Comparison of ENCODE assay signal across 18 mouse cellular contexts in the genomic region with DNA sequence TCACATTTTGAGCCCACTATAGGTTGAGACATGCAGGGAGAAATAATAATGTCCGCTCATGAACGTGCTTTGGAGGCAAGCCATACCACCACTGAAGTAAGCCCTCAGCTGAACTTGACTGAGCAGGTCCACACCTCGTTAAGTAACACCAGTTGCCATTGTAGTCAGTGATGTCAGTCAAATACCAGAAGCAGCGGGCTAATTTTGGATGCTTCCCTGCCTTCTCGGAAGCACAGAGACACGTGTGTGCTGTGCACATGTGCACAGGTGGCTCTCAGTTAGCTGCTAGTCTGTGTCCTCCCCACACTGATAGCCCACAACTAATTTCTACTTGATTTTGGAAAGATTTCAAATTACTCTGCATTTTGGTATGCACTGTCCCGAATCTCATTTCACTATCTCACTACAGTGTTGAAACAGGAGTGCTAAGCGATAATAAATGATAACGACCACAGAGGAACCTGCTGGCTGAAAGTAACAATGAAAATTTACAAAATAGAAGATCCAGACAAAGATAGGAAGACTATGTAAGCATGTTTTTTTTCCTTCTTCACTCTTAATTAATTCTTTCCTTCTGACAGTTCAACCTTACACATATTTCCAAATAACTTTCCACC.
A peak's percentile ranks its signal among the peaks of the same experiment; 100 is the strongest.
DNase-seq lines count a peak whose midpoint lies in the region; ATAC-seq and TF ChIP-seq lines count a peak whose summit lies in the region.
"Had no signal": no experiment of that assay in that cellular context is flagged by ENCODE, and none has a peak within 500 bp of the region (broad histone marks: within the 10 kb centered on the region; RNA-seq: fewer than 3 reads in every experiment).

No protein-coding gene starts in this region.

- no peak overlapping the region for H3K27ac ChIP-seq in heart, embryonic 14.5 days (replicated peaks in 1 of 2; ENCODE audit: control insufficient read depth in 1 of 2, insufficient read depth in 1 of 2, low read depth in 2 of 2, low read length in 2 of 2)
- H3K27ac ChIP-seq in heart, embryonic 11.5 days (ENCODE audit: low read depth, low read length): no peak overlapping the region
- no peak overlapping the region for H3K27ac ChIP-seq in limb, embryonic 14.5 days (replicated peaks; ENCODE audit: low read depth, low read length)
- H3K27ac ChIP-seq in midbrain, postnatal 0 days (ENCODE audit: low read depth, low read length): no peak overlapping the region
- H3K27ac ChIP-seq: embryonic facial prominence, embryonic 12.5 days; forebrain, embryonic 15.5 days; hindbrain, embryonic 15.5 days had no signal

- DNase-seq in heart, postnatal 4 days: peak; percentile 11
- no peak for DNase-seq in heart, adult 9 months (ENCODE audit: low spot score in 2 of 2)
- DNase-seq in limb, embryonic 14.5 days (ENCODE audit: low spot score): no peak
- DNase-seq in kidney, adult 8-10 months: no peak
- DNase-seq in midbrain, postnatal 0 days (ENCODE audit: low spot score): no peak
- DNase-seq: cerebellum, adult 11-12 months; cerebellum, adult 9-10 months; cerebellum, postnatal 25 days; gastrocnemius, postnatal 36 days; heart, adult 11 months; heart, postnatal 14 days had no signal

- H3K36me3 ChIP-seq in heart, embryonic 14.5 days (ENCODE audit: control insufficient read depth, insufficient read depth, low read length): no peaks in the 10 kb centered on the region
- no peaks in the 10 kb centered on the region for H3K36me3 ChIP-seq in heart, embryonic 11.5 days (ENCODE audit: control insufficient read depth, insufficient read depth, low read length)
- H3K36me3 ChIP-seq in limb, embryonic 14.5 days (ENCODE audit: control insufficient read depth, insufficient read depth, low read length): no peaks in the 10 kb centered on the region
- H3K36me3 ChIP-seq in myocyte (ENCODE audit: control insufficient read depth, insufficient read depth): no peaks in the 10 kb centered on the region
- H3K36me3 ChIP-seq in midbrain, postnatal 0 days (ENCODE audit: insufficient read depth, low read length): no peaks in the 10 kb centered on the region
- H3K36me3 ChIP-seq: embryonic facial prominence, embryonic 12.5 days; forebrain, embryonic 15.5 days; hindbrain, embryonic 15.5 days had no signal

- H3K9me3 ChIP-seq in heart, embryonic 14.5 days (ENCODE audit: control insufficient read depth, low read length): no peaks in the 10 kb centered on the region
- no peaks in the 10 kb centered on the region for H3K9me3 ChIP-seq in heart, embryonic 11.5 days (replicated peaks; ENCODE audit: control insufficient read depth, low read length)
- H3K9me3 ChIP-seq in limb, embryonic 14.5 days (ENCODE audit: control insufficient read depth, low read length): no peaks in the 10 kb centered on the region
- H3K9me3 ChIP-seq in midbrain, postnatal 0 days (ENCODE audit: low read length): no peaks in the 10 kb centered on the region
- H3K9me3 ChIP-seq: embryonic facial prominence, embryonic 12.5 days; forebrain, embryonic 15.5 days; hindbrain, embryonic 15.5 days had no signal

- WGBS in heart, embryonic 14.5 days: 39% methylated on average over 9 of the region's 9 CpGs
- WGBS in heart, embryonic 11.5 days (ENCODE audit: insufficient replicate concordance): 59% methylated on average over 9 of the region's 9 CpGs
- WGBS in limb, embryonic 14.5 days: 46% methylated on average over 9 of the region's 9 CpGs
- WGBS in midbrain, postnatal 0 days: 76% methylated on average over 9 of the region's 9 CpGs

- H3ac ChIP-seq in myocyte (ENCODE audit: control insufficient read depth, insufficient read length): no peak overlapping the region

- no peaks in the 10 kb centered on the region for H3K79me2 ChIP-seq in myocyte (ENCODE audit: control insufficient read depth, insufficient read depth)

- peaks cover 14 to 22% of the 10 kb centered on the region in 2 experiments for H3K4me1 ChIP-seq in heart, embryonic 14.5 days (ENCODE audit: control insufficient read depth in 2 of 2, insufficient read depth in 2 of 2, low read length in 2 of 2)
- peaks cover 7% of the 10 kb centered on the region for H3K4me1 ChIP-seq in heart, embryonic 11.5 days (ENCODE audit: control insufficient read depth, insufficient read depth, low read length)
- peaks cover 27% of the 10 kb centered on the region for H3K4me1 ChIP-seq in limb, embryonic 14.5 days (ENCODE audit: control insufficient read depth, insufficient read depth, low read length)
- no peaks in the 10 kb centered on the region for H3K4me1 ChIP-seq in midbrain, postnatal 0 days (ENCODE audit: insufficient read depth, low read length)
- H3K4me1 ChIP-seq: embryonic facial prominence, embryonic 12.5 days had no signal

- 0 out of 2 replicates have a peak, but pooled peaks have one; percentile 39 for ATAC-seq in heart, embryonic 14.5 days (ENCODE audit: insufficient number of reproducible peaks, insufficient read depth, low FRiP score, low read depth)
- no peak for ATAC-seq in heart, embryonic 11.5 days (replicated peaks; ENCODE audit: insufficient number of reproducible peaks, low FRiP score, low TSS enrichment)
- peak; percentile 26 for ATAC-seq in limb, embryonic 14.5 days (ENCODE audit: low FRiP score, low read depth)
- ATAC-seq in midbrain, postnatal 0 days (ENCODE audit: low FRiP score): no peak
- ATAC-seq: forebrain, embryonic 15.5 days; intestine, embryonic 16.5 days had no signal

- no peak for TF ChIP-seq CTCF in midbrain, postnatal 0 days (IDR thresholded peaks at IDR 0.05)

- no peak overlapping the region for H3K4me3 ChIP-seq in heart, embryonic 14.5 days (ENCODE audit: control insufficient read depth in 1 of 2, insufficient read depth in 1 of 2, low read depth in 1 of 2, low read length in 2 of 2)
- no peak overlapping the region for H3K4me3 ChIP-seq in heart, embryonic 11.5 days (ENCODE audit: low read depth, low read length)
- no peak overlapping the region for H3K4me3 ChIP-seq in limb, embryonic 14.5 days (replicated peaks; ENCODE audit: low read length)
- H3K4me3 ChIP-seq in myocyte: no peak overlapping the region
- no peak overlapping the region for H3K4me3 ChIP-seq in midbrain, postnatal 0 days (ENCODE audit: low read depth, low read length)
- H3K4me3 ChIP-seq: embryonic facial prominence, embryonic 12.5 days; forebrain, embryonic 15.5 days; hindbrain, embryonic 15.5 days had no signal

- no peak overlapping the region for H3K9ac ChIP-seq in heart, embryonic 14.5 days (ENCODE audit: low read length)
- no peak overlapping the region for H3K9ac ChIP-seq in heart, embryonic 11.5 days (ENCODE audit: low read depth, low read length)
- H3K9ac ChIP-seq in limb, embryonic 14.5 days (ENCODE audit: low read depth, low read length, severe bottlenecking): no peak overlapping the region
- H3K9ac ChIP-seq in midbrain, postnatal 0 days (replicated peaks; ENCODE audit: low read length, poor library complexity, severe bottlenecking): no peak overlapping the region
- H3K9ac ChIP-seq: embryonic facial prominence, embryonic 12.5 days; forebrain, embryonic 15.5 days; hindbrain, embryonic 15.5 days had no signal

- TF ChIP-seq POLR2A in limb, embryonic 14.5 days (IDR thresholded peaks at IDR 0.05; ENCODE audit: borderline replicate concordance, extremely low read depth, insufficient read depth, insufficient read length): no peak
- TF ChIP-seq POLR2A in myocyte (IDR thresholded peaks at IDR 0.05; ENCODE audit: insufficient read length, low read depth): no peak

- H3K27me3 ChIP-seq in heart, embryonic 14.5 days (ENCODE audit: control insufficient read depth, insufficient read depth, low read length): no peaks in the 10 kb centered on the region
- H3K27me3 ChIP-seq in heart, embryonic 11.5 days (ENCODE audit: control insufficient read depth, insufficient read depth, low read length): no peaks in the 10 kb centered on the region
- no peaks in the 10 kb centered on the region for H3K27me3 ChIP-seq in limb, embryonic 14.5 days (ENCODE audit: control insufficient read depth, insufficient read depth, low read length)
- no peaks in the 10 kb centered on the region for H3K27me3 ChIP-seq in myocyte (ENCODE audit: control insufficient read depth, insufficient read depth, insufficient read length)
- H3K27me3 ChIP-seq in midbrain, postnatal 0 days (ENCODE audit: insufficient read depth, low read length): no peaks in the 10 kb centered on the region
- H3K27me3 ChIP-seq: embryonic facial prominence, embryonic 12.5 days; hindbrain, embryonic 15.5 days had no signal

- 0 out of 2 replicates have a peak overlapping the region, but pooled peaks have one; percentile 6 for H3K4me2 ChIP-seq in heart, embryonic 14.5 days (ENCODE audit: low read length)
- H3K4me2 ChIP-seq in heart, embryonic 11.5 days: no peak overlapping the region
- no peak overlapping the region for H3K4me2 ChIP-seq in limb, embryonic 14.5 days (replicated peaks; ENCODE audit: low read depth, low read length, severe bottlenecking)
- H3K4me2 ChIP-seq in myocyte (ENCODE audit: low read depth): no peak overlapping the region
- no peak overlapping the region for H3K4me2 ChIP-seq in midbrain, postnatal 0 days (ENCODE audit: low read depth, low read length, poor library complexity, severe bottlenecking)
- H3K4me2 ChIP-seq: embryonic facial prominence, embryonic 12.5 days; forebrain, embryonic 15.5 days; hindbrain, embryonic 15.5 days had no signal

TF ChIP-seq in myocyte, 11 proteins besides CTCF, POLR2A, EP300 and RAD21:
- TF ChIP-seq CEBPB (IDR thresholded peaks at IDR 0.05; ENCODE audit: insufficient read depth, poor library complexity, severe bottlenecking) (no peak), MAX (IDR thresholded peaks at IDR 0.05; ENCODE audit: low read depth) (no peak), USF1 (IDR thresholded peaks at IDR 0.05; ENCODE audit: low read depth) (no peak), MYOD1 (IDR thresholded peaks at IDR 0.05; ENCODE audit: control insufficient read depth in 1 of 3, insufficient read length in 2 of 3, low read depth in 2 of 3) (peak in 2 of 3 experiments; percentile 61 to 73), SRF (IDR thresholded peaks at IDR 0.05; ENCODE audit: control insufficient read depth, insufficient read length, low read depth) (no peak), TCF3 (IDR thresholded peaks at IDR 0.05; ENCODE audit: insufficient read length, low read depth) (no peak), MYOG (IDR thresholded peaks at IDR 0.05; ENCODE audit: control insufficient read depth in 1 of 3, insufficient read depth in 1 of 3, insufficient read length in 2 of 3, low read depth in 2 of 3) (peak in 1 of 3 experiments; percentile 68), REST (IDR thresholded peaks at IDR 0.05; ENCODE audit: insufficient read depth, insufficient read length) (no peak), POLR2AphosphoS2 (IDR thresholded peaks at IDR 0.05; ENCODE audit: insufficient read length, low read depth) (no peak), TCF12 (IDR thresholded peaks at IDR 0.05; ENCODE audit: insufficient read depth, poor library complexity, severe bottlenecking) (no peak), E2F4 (IDR thresholded peaks at IDR 0.05; ENCODE audit: insufficient read depth) (no peak)

Comparison
In these comparisons a context has a peak if more than half of its experiments do, and no peak if none do; other contexts are left out.
1. ATAC-seq: peak in heart, embryonic 14.5 days (single experiment) and limb, embryonic 14.5 days (single experiment); none in heart, embryonic 11.5 days (single experiment) and midbrain, postnatal 0 days (single experiment).